Mouse (Mus musculus) retina, postnatal 1 day (tissue): Measurements from ENCODE around the gene Hba-a1.
"Not testable (repeated sequence)": the region's sequence is repeated elsewhere in the genome, so short reads cannot be mapped to it uniquely, and the experiment has no call there.

ENCODE experiments used
- DNase-seq: peaks from one replicate; pipeline ENCODE4 v3.0.0-alpha.2; 2012

Hba-a1 gene

DNA sequence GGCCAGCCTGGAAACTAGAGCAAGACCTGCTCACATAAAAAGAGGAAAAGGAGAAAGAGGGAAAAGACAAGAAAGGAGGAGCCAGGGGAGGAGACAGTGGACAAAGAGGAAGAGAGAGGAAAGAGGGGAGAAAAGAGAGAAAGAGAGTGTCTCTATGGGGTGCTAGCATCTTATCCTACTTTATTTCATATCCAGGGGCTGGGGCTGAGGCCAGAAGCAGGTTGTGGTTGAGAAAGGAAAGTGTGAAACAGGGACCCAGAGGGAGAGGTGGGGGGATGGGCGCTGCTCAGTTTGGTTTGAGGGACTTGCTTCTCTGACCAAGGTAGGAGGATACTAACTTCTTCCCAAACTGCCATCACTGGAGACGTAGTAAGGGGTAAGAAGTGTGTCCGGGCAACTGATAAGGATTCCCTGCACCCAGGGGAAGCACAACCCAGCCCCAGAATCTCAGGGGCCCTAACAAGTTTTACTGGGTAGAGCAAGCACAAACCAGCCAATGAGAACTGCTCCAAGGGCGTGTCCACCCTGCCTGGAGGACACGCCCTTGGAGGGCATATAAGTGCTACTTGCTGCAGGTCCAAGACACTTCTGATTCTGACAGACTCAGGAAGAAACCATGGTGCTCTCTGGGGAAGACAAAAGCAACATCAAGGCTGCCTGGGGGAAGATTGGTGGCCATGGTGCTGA is at the start of gene Hba-a1:
Gene Hba-a1, plus strand, starts transcription at position 421 of the 687 bp plus-strand sequence.
- DNase-seq: not testable (repeated sequence)

DNA sequence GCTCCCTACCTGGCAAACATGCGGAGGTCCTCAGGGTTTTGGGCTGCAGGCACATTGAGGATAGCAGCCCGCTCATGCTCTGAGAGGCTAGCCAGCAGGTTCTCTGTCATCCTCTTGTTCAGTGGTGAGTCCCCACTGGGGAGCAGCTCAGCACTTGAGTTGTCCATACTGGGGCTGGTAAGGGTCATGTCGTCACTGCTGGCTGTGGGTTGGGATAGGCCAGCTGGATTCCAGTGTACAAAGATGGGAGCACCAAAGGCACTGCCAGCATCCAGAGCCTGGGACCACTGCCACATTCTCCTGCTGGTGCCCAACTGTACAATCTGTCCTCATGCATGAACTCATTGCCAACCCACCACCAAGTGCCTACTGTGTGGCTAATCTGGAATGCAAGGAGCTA is 49.4 kb upstream of the Hba-a1 start:
- no peak for DNase-seq

DNA sequence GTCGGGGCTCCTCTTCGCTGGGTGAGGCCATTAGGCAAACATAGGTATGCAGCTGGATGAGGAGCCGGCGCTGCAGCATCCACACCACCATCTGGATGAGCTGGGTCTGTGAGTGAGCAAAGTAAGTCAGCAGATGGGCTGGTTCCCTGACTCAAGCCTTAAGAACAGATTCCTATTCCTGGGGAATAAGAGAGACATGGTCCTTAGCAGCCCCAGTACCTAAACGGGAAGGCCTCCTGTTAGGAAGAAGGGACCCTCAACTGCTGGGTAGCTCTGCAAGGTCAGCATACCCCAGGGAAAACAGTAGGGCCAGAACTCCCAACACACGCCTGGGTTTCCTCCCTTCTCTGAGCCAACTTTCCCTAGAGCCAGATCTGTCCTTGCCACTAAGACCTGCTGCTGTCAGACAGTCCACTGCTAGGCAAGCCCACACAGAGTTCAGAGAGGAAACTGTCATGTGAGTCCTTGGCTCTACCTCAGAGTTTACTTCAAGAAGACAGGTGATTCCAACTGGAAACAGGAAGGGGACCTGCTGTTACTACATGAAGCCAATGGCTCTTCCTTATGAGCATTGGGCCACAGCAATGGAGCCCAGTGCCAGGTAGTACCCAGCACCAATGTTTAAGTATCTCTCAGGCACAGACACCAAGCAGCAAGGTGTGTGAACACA is 48.4 kb upstream of the Hba-a1 start:
- DNase-seq: no peak

DNA sequence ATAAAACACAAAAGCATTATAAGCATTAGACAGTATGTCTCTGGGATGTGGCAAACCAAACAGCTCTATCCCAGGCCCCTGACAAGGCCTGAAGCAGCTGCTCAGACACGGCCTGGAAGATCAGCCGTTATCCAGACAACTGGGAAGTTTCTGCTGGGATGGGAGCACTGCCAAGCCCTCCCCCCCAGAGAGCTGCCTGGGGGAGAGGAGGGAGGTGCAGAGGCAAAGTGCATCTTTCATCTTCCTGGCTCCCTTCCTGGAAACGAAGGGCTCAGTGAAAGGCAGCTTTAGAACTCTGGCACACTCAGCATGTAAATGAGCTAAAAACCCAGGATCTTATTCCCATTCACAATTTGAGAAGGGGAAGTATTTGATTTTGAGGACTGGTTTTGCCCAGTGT is 47.7 kb upstream of the Hba-a1 start:
- no peak for DNase-seq

DNA sequence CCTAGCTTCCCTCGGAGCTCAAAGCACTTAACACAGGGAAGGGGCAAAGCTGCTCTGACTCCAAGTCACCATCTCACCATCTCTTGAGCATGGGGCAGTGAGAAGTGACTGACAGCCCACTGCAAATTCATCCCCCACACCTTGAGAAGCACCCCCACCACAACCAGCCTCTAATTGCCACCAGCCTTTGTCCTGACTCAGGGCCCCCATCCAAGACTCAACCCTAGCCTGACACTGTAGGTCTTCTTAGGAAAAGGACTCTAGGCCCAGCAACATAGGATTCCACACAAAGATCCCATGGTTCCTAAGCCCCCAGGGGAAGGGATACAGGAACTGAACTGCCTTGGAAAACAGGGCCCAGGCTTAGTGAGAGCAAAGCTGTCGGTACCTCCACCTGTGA is 47.2 kb upstream of the Hba-a1 start:
- DNase-seq: no peak

DNA sequence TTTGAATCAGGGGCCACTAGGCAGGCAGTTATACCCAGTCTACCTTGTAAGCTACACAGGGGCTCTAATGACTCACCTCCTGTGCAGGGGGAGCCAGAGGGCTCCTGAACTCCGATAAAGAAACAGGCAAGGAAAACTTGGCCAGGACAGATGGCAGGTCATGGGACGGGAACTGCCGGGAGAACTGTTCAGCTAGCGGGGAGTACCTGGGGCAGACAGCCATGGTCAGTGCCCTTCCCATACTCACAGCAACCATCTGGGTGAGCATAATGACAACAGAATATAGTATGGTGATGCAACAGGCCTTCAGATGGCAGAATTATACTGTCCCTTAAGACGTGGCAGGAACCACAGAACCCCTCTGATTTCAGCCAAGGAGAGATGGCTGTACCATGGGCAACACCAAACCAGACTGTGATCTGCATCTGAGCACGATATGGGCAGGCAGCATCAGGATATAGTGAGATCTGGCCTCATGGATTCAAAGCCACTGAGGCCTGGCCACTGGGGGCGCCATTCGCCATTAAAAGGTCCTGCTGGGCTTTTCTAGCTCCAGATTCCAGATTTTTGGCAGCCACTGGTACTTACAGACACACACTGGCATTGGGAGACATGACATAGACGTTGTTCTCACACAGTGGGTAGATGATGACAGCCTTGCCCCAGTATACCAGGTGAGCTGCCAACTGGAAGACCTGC is 46.5 kb upstream of the Hba-a1 start:
- DNase-seq: peak; percentile 67

DNA sequence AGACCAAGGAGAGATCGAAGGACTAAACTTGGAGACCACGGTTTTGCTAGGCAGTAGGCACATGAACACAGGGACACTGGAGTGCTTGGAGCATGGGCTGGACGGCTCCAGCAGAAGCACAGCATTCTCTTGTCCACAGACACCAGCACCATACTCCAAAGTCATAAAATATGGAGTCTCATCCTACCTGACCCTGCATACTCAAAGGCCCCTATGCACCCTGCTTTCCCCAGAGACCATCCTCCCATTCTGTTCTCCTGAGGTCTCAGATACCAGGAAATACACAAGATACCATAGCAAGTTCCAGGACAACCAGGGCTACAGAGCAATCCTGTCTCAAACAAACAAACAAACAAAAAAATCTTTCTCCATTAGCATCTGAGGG is 45.9 kb upstream of the Hba-a1 start:
- no peak for DNase-seq

DNA sequence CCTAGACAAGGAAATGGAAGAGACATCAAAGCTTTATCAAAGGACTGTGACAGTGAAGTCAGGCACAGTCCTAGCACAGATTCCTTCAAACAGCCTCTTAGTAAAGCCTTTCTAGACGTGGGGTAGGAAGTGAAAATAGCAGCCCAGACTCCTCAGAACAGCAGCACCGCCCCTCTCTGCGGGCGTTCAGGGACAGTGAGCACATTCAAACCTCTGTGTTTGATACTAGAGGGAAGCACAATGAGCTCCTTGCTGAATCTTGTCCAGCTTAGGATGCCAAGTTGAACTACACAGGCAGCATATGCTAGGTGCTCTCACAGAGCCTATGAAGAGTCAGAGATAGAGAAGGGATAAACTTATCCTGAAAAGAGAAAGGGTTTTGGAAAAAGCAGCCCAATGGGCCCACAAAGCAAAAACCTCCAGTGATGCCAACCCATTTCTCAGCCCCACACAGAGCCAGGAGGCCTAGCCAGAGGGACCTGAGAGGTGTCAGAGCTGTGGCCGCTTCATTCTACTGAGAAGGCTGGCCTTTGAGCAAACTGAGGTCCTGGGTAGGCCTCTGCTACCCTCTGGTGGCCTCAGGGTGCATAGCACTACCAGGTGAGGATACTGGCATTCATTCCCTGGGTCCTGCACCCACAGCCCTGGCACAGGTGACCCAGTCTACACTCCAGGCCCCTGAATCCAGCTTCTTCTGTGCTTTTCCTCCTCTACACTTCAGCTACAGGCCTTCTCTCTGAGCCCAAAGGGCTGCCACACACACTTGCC is 45.0 kb upstream of the Hba-a1 start:
- peak; percentile 77 for DNase-seq

DNA sequence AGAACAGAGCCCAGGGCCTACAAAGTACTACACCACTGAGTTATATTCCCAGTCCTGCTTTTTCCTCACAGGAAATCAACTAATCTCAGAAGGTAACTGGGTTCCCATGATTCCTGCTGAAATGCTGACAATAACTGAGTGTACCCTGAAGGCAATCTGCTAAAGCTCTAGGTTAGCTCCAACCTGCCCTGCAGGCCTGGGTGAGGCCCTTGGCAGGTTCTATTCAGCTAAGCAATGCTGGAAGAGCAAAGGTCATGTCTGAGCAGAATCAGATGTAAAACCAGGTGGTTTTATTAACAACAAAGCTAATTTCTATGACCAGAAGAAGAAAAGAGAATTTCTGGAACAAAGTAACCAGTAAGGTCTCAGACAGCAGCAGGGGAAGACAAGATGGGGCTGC is 41.9 kb upstream of the Hba-a1 start:
- DNase-seq: no peak

DNA sequence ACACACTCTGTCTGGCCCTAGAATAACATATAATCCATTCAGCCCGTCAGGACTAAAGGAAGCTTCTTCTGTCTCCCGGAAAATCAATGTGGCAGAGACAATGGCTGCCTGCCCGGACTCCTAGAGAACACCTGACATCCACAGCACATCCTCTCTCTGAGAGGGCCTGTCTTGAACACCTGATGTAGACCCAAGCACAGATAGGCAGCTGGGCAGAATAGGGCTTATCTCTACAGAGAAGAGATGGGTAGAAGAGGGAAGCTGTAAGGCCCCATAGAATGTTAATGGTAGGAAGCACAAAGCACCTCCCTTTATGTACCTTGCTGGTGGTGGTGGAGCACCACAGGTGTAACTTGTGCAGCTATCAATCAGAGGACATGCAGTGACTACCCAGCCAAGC is 41.1 kb upstream of the Hba-a1 start:
- no peak for DNase-seq

DNA sequence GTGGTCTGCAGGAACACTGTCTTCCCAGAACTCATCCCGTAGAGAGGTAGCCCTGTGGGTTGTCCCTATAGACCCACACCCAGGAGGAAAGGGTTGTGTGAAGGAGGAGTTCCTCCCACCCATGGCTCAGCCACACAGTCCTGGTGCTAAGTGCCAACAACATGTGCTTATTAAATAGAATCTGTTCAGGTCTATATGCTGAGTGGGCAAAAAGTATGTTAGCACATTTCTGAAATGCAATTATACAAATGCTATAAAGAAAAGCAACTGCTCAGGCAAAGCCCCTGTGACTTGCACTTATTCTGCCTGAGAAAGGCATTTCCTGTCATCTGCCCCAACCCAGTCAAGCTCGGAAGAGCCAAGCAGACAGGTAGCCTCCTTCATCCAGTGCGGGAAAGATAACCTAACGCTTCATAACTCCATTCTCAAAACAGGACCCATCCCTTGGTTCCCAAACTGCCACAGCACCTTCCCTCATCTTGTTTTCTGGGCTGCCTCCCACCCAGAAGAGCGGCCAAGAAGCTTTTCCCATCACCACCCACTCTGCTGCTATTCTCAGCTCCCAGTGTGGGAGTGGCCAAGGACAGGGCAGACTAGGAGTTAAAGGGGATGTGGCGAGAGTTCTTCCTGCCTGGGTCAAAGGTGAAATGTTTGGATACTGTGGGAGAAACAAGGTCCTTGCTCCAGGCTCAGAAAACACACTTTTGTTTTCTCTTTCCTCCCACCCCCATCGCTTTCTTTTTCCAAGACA is 39.9 kb upstream of the Hba-a1 start:
- DNase-seq: no peak

DNA sequence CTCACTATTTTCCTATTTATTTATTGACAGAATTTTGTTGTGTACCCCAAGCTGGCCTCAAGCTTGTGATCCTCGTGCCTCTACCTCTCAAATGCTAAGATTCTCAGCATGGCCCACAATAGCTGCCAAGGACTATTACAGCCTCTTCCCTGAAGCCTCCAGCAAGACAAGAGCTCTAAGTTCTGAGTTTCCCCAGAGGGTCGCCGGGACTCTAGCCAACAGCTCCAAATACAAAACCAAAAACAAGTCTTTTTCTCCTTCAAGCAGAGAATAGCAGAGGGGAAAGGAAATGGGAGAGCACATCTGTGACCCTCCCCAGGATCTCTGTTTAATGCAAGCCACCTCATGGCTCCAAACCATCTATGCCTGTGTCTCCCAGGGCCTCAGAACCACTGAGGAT is 39.2 kb upstream of the Hba-a1 start:
- DNase-seq: no peak

DNA sequence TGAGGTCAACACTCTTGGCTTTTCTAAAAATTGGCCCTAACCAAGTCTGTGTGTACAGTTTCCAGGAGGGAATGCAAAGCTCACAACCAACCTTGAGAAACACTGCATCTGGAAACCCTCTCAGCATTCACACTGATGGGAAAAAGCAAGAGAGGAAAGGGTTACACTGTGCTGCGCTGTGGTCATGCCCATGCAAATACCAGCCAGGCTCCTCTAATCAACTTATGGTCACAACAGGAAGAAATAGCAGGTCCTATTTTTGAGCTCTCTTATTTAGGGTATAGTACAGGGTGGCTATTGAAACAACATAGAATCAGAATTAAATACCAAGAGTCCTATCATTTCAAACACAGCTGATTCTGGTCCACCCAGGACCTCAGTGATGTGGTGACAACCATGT is 38.7 kb upstream of the Hba-a1 start:
- no peak for DNase-seq

DNA sequence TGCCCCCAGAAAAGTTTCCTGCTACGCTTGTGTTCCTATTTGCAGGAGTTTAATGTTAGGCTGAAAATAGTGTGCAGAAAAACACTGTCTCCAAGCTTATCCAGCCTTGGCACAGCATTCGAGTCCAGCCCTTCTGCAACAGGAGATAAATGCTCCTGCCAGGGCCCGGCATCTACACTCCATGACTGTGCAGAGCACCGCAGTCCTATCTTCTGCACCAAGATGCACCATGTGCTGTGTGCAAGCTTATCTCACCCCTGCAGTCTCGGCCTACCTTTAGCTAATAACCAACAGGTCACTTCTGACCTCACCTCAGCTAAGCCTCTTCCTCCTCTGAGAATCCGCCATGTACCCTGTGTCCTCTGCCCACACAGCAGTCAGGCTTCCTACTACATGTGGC is 37.7 kb upstream of the Hba-a1 start:
- DNase-seq: no peak

DNA sequence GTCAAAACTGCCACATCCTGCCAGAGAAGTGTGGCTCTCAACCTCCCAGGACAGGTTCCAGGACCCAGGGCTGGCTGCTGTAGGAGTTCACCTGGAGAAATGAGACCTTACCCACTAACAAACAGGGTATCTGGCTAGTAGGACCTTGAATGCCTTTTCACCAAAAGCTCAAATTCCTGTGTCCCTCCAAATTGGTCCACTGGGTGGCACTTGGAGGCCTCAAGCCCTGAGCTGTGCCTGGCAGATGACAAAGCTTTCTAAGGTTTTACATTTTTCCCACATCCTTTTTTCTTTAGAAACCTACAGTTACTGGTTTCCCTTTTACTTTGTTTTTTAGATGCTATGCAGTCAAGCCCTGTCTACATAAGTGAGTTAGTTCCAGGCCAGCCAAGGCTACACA is 36.2 kb upstream of the Hba-a1 start:
- DNase-seq: no peak

DNA sequence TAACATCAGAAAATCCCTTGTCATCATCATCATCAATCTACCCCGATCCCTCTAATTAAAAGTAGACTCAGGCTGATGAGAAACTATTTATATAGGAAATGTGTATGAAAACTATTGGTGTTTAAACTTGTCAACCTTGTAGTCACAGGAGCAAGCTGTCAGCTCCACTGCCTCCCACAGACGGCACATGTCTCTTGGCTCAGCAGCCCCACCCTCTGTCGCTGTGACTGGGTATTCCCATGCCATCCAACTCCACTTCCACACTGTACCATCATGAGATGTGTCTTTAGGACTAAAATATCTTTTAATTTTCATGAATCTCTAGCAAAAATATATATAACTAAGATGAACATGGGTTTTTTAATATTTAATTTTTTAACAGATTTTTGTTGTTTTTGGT is 35.0 kb upstream of the Hba-a1 start:
- no peak for DNase-seq

DNA sequence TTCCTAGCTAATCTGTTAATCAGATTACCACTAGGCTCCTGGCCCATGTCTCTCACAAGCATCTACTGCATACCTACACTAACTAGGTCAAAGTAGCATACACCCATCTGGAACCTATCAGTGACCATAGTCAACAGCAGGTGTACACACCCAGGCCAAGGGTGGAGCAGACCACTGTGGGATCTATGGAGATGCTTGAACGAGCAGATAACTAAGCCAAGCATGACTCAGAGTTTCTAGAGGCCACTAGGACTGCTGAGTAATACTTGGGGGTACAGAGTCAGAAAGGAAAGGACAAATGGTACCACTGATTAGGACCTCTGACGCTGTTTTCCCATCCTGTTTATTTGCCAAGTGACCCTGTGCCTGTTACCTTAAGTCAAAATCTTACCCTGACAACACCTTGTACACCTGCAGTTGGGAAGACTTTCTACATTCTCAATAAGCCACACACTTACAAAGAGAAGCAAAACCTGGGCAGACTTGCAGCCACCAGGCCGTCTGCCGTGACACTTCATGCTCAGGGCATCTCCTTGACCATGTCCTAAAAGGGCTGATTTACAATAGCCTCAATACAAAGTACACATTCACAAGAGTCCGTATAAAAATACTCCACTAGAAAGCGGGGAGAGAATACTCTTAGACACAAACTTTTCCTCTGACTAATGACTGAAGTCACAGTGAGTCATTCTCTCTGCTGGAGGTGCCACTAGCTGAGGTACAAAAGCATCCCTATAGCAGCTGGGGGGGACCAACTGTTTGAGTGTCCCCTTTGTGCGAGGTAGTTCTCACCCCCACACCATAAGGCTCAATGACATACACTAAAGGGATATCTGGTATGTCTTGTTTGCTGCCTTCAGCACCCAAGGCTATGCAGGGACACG is 32.2 kb upstream of the Hba-a1 start:
- peak; percentile 11 for DNase-seq

DNA sequence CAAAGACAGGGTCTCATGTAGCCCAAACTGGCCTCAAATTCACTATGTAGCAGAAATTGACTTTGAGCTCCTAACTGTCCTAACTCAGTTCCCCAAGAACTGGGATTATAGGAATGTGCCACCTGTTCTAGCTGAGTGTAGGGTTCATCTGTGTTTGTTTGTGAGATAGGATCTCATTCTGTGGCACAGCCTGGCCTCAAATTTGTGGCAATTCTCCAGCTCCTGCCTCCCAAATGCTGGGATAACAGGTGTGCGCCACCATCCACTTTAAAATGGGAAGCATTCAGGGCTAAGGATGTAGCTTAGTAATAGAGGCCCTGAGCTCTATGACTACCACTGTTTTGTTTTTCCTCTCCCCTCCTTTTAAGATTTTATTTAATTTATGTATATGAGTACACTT is 30.2 kb upstream of the Hba-a1 start:
- no peak for DNase-seq

DNA sequence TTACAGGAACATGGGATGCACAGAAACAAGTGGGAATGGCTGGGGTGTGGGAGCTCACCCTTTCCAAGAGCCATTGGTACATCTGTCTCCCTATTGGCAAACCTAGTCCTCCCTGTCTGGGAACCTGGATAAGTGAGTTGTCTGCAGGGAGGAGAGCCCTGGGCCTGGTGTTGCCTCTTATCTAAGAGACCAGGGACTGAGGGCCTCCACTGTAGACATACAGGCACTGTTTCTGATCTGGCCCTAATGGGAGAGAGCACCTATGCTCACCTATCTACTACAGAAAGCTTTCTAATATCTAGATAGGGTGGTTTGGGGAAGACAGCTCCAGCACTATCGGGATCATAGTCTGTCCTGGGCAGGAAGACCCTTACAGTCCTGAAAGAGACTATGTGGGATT is 27.2 kb upstream of the Hba-a1 start:
- no peak for DNase-seq

DNA sequence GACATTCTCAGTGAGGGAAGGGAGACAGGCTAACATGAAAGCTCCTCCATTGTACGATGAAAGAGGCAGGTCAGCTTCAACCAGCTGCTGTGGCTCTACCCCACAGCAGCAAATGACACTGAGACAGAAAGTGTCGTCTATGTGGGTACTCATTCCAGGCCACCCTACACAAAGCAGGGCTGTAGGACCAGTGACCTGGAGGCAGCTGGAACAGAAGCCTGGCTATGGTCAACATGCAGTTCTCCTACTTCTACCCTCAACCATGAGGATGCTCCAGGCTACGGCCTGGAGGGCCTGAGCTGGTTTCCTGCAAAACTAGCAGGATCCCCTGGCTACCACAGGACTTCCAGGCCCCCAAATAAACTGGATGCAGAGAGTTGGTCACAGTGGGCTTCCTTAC is 26.7 kb upstream of the Hba-a1 start:
- no peak for DNase-seq

DNA sequence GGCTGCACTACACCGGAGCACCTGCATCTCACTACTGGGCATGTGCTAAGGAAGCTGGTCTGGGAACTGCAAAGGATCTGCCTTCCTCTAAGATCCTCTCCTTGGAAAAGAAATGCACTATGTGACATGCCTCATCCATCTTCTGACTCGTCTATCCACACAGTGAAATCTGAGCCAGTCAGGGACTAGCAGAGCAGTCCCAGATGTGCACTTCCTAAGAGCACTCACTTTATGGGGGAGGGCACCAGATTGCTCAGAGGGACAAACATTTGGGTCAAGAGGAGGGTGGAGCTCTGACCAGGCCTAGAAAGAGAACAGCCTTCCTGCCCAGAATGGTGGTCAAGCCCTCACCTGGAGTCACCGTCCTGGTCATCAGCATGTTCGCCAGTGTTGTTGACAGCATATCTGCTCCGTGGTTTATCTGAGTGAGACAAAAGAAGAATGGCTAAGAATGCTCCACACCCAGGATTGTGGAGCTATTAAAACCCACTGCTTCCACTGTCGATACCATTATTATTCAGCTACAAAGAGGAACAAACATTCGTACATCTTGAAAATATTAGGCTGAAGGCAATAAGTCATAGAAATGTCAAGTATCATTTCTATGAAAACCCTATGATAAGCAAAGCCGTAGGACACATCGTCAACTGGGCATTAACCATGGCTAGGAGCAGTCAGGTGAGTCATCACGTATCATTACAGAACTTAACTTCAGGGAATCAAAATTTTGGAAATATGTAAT is 20.5 kb upstream of the Hba-a1 start:
- DNase-seq: no peak
